Mouse (Mus musculus) C2C12 (cell line): ENCODE measurements around the gene Il21r.

ENCODE experiments used
- CEBPB ChIP-seq: IDR thresholded peaks from one replicate; pipeline ENCODE4 v1.6.1; 2011; ENCODE audit warnings: low read depth, mild to moderate bottlenecking, control low read depth, moderate library complexity
- CTCF ChIP-seq: IDR thresholded peaks from one replicate; pipeline ENCODE4 v1.5.1; 2011; ENCODE audit not compliant: control insufficient read depth, insufficient read depth, insufficient read length
- MAX ChIP-seq: IDR thresholded peaks from one replicate; pipeline ENCODE4 v1.6.1; 2011; ENCODE audit warnings: mild to moderate bottlenecking, control low read depth
- MYOD1 ChIP-seq: IDR thresholded peaks from one replicate; pipeline ENCODE4 v1.6.1; 2011; ENCODE audit warnings: low read depth; ENCODE audit not compliant: control insufficient read depth, insufficient read length
- USF1 ChIP-seq: IDR thresholded peaks from one replicate; pipeline ENCODE4 v1.6.1; 2011; ENCODE audit warnings: low read depth, mild to moderate bottlenecking, control low read depth, moderate library complexity

DNA sequence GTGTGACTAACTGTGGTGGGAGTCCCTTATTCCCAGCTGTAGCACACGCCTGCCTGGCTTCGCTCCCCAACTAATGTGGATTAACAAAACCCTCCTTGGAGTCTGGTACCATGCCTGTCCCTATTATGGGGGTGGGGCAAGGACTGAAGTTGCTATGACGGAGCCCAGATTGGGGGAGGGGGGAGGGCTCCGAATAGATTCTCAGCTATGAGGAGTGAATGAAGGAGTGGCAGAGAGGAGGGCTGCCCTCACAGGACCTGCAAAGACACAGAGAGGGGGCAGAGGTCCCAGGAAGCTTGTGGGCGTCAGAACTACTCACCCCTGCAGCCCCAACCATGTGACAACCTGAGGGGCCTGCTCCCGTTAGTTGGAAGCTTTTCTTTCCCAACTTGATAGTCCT lies 35.1 kb downstream of the Il21r start:
- TF ChIP-seq MYOD1 (no peak), USF1 (no peak), CTCF (no peak), MAX (no peak), CEBPB (no peak)
